In the genomic region with DNA sequence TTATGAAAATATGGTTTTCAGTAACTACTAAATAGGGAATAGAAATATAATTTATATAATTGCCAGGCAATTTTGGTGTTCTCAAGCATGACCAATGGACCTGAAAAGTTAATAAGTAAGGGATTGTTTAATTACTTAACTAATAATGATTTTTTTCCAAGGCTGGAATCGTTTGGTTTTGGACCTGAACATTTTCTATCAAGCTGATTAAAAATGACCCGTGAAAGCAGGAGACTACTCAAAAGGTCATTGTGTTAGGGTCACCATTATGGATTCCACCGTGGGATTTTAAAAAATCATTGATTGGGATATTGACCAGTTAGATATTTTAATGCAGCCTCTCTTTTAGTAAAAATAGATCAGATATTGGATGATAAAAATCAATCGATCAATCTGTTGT, we compare ENCODE assay signal across 31 mouse cellular contexts.
"Had no signal": no experiment of that assay in that cellular context is flagged by ENCODE, and none has a peak within 500 bp of the region (broad histone marks: within the 10 kb centered on the region; RNA-seq: fewer than 3 reads in every experiment).

No protein-coding gene starts in this region.

- H3K4me2 ChIP-seq: limb, embryonic 12.5 days; limb, embryonic 13.5 days; limb, embryonic 15.5 days; liver, embryonic 12.5 days; liver, embryonic 13.5 days; liver, embryonic 15.5 days; lung, embryonic 14.5 days; lung, embryonic 15.5 days; midbrain, embryonic 11.5 days; midbrain, embryonic 12.5 days; midbrain, embryonic 13.5 days; midbrain, embryonic 15.5 days; neural tube, embryonic 12.5 days had no signal

- H3K27me3 ChIP-seq: limb, embryonic 12.5 days; limb, embryonic 13.5 days; limb, embryonic 15.5 days; liver, embryonic 12.5 days; liver, embryonic 13.5 days; liver, embryonic 15.5 days; lung, embryonic 15.5 days; midbrain, embryonic 12.5 days; midbrain, embryonic 13.5 days; midbrain, embryonic 15.5 days; neural tube, embryonic 12.5 days had no signal

- DNase-seq: left cerebral cortex, postnatal 4 days; liver; liver, embryonic 13.5 days; liver, postnatal 0 days; lung, adult 18-20 months; lung, adult 2 months; lung, embryonic 14.5 days; lung, postnatal 10 days; lung, postnatal 14 days; lung, postnatal 36 days; lung, postnatal 4 days; midbrain, embryonic 14.5 days had no signal

- H3K9me3 ChIP-seq: limb, embryonic 10.5 days; limb, embryonic 12.5 days; limb, embryonic 13.5 days; limb, embryonic 15.5 days; liver, embryonic 12.5 days; liver, embryonic 13.5 days; liver, embryonic 15.5 days; lung, embryonic 15.5 days; midbrain, embryonic 10.5 days; midbrain, embryonic 12.5 days; midbrain, embryonic 13.5 days; midbrain, embryonic 15.5 days; neural tube, embryonic 12.5 days had no signal

- H3K36me3 ChIP-seq: limb, embryonic 10.5 days; limb, embryonic 12.5 days; limb, embryonic 13.5 days; limb, embryonic 15.5 days; liver, embryonic 12.5 days; liver, embryonic 13.5 days; liver, embryonic 15.5 days; lung, embryonic 15.5 days; midbrain, embryonic 10.5 days; midbrain, embryonic 12.5 days; midbrain, embryonic 13.5 days; midbrain, embryonic 15.5 days; neural tube, embryonic 12.5 days had no signal

- H3K9ac ChIP-seq: limb, embryonic 12.5 days; limb, embryonic 13.5 days; limb, embryonic 15.5 days; liver, embryonic 12.5 days; liver, embryonic 13.5 days; liver, embryonic 14.5 days; liver, embryonic 15.5 days; liver, postnatal 0 days; lung, embryonic 14.5 days; lung, embryonic 15.5 days; midbrain, embryonic 12.5 days; midbrain, embryonic 13.5 days; midbrain, embryonic 15.5 days; neural tube, embryonic 12.5 days had no signal

- H3K4me3 ChIP-seq: limb, embryonic 10.5 days; limb, embryonic 12.5 days; limb, embryonic 13.5 days; limb, embryonic 15.5 days; liver, embryonic 12.5 days; liver, embryonic 13.5 days; liver, embryonic 15.5 days; lung, embryonic 15.5 days; megakaryocyte, embryonic 14.5 days; midbrain, embryonic 10.5 days; midbrain, embryonic 12.5 days; midbrain, embryonic 13.5 days; midbrain, embryonic 15.5 days; myocyte; neural tube, embryonic 12.5 days had no signal

- H3K4me1 ChIP-seq: limb, embryonic 10.5 days; limb, embryonic 12.5 days; limb, embryonic 13.5 days; limb, embryonic 15.5 days; liver, embryonic 12.5 days; liver, embryonic 13.5 days; liver, embryonic 15.5 days; lung, embryonic 15.5 days; megakaryocyte, embryonic 14.5 days; midbrain, embryonic 10.5 days; midbrain, embryonic 12.5 days; midbrain, embryonic 13.5 days; midbrain, embryonic 15.5 days; neural tube, embryonic 12.5 days had no signal

- H3K27ac ChIP-seq: limb, embryonic 10.5 days; limb, embryonic 12.5 days; limb, embryonic 13.5 days; limb, embryonic 15.5 days; liver, embryonic 12.5 days; liver, embryonic 13.5 days; liver, embryonic 14.5 days; liver, embryonic 15.5 days; lung, embryonic 15.5 days; macrophage; midbrain, embryonic 10.5 days; midbrain, embryonic 12.5 days; midbrain, embryonic 13.5 days; midbrain, embryonic 15.5 days; neural tube, embryonic 12.5 days had no signal

- ATAC-seq: liver, embryonic 12.5 days; liver, postnatal 0 days; lung, postnatal 0 days; midbrain, embryonic 13.5 days; midbrain, embryonic 15.5 days; midbrain, embryonic 16.5 days had no signal
